Mouse (Mus musculus) induced T-regulatory cell, adult 2 months (primary cell): ENCODE measurements around the gene Rrnad1.
"Not testable (repeated sequence)": the region's sequence is repeated elsewhere in the genome, so short reads cannot be mapped to it uniquely, and the experiment has no call there.

Experiments
- DNase-seq: peaks from one replicate; pipeline ENCODE4 v3.0.0-alpha.2; 2012; ENCODE audit warnings: low read depth

Gene Rrnad1

DNA sequence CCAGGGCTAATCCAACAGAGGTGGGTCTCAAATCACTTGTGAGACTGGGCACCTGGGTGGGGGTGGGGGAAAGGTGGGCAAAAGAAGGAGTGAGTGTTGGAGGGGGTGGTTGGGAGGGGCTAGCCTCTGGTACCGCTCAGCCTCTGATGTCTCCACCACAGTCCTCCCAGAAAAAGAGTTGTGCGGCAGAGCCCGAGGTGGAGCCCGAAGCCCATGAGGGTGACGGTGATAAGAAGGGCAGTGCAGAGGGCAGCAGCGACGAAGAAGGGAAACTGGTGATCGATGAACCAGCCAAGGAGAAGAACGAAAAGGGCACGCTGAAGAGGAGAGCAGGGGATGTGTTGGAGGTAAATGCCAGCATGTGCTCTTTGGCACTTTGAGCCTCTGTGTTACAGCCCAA lies 16.6 kb downstream of the Rrnad1 start:
- no peak for DNase-seq

GRCm38 (mm10) chr3:87913491-87913890 lies 17.0 kb downstream of the Rrnad1 start:
- DNase-seq = no peak

DNA sequence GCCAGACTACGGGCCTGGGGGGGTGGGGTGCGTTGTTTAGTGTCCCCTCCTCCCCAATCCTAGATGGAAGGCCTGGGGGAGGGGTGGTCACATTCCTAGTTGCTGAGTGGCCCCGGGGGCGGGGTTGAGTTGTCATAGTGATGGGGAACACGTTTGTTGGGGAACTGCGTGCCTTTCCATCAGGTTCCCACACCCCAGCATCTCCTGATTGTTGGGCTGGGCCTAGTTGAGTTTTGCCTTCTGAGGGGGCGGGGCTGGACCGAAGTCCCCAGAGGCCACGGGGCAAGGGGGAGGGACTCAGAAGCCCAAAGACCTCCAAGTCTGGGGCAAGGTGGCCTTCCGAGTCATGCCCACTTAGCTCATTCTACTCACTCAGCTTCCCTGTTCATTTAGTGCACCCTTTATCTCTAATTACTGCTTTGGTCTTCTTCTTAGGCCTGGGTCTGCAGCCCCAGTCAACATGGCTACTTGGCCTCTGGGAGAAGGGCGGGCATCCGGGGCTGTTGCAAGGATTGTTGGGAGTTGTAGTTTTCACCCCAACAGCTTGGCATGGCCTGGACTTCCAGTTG lies 19.9 kb downstream of the Rrnad1 start:
- peak; percentile 55 for DNase-seq

DNA sequence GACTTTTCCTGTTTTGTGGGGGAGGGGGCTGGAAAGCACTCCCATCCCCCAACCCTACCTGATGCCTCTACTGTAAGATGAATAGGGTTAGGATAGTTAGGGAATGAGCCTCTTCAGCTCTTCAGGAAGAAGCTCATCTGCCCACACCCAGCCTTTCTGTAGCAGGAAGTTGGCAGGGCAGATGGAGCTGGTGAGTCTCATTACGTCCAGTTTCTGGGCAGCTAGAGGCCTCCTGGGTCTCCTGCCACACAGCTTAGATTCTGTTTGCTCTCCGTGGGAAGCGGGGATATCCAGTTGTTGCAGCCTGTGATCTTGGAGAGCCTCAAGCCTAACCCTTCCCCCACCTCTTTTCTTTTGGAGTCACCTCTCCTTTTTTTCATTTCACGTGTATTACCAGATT lies 20.6 kb downstream of the Rrnad1 start:
- peak; percentile 40 for DNase-seq

DNA sequence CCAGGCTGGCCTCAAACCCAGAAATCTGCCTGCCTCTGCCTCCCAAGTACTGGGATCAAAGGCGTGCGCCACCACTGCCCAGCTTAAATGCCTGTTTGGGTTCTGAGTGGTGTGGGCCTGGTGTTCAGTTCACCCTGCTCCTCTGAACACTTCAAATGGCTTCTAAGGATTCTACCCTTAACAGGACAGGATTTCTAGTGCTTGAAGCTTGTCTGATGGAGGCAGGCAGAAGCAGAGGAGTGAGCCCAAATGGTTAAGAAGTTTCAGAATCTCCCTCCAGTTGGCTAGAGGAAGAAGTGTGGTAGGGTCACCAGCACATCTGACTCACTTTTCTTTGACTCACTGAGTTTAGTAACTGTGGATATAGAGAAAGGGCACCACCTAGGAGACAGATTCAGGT lies 21.1 kb downstream of the Rrnad1 start:
- no peak for DNase-seq

GRCm38 (mm10) chr3:87907906-87908305 lies 22.6 kb downstream of the Rrnad1 start:
- no peak for DNase-seq

GRCm38 (mm10) chr3:87906981-87907857 lies 23.3 kb downstream of the Rrnad1 start:
- peak; percentile 54 for DNase-seq

GRCm38 (mm10) chr3:87906601-87906980 lies 23.9 kb downstream of the Rrnad1 start:
- no peak for DNase-seq

DNA sequence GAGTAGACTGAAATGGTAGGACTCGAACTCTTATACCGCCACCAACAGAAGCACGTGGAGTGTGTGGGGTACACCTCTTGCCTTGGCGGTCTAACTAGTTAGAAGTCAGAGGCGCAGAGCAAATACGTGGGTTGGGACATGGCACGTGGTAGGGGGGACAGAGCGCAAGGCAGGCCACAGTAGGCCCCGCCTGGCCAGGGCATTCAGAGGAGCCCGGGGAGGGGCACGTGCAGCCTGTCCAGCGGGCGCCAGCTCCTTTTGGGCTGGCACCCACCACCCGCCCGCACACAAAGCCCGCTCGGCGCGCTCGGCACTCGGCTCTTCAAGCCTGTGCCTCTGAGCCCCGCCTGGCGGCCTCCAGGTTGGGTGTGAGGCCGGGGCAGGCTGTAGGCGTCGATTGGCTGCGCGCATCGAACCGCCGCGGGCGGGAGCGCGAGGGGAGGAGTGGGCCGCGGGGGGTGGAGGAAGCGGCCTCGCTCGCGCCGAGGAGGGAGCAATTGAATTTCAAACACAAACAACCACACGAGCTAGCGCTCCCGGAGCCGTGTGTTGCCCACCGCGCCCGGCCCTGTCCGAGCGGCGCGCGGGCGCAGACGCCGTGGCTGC lies 24.5 kb downstream of the Rrnad1 start, which contains the start of gene Hdgf:
Gene Hdgf, plus strand, starts transcription at position 442 of the 606 bp plus-strand sequence.
- peak; percentile 96 for DNase-seq

DNA sequence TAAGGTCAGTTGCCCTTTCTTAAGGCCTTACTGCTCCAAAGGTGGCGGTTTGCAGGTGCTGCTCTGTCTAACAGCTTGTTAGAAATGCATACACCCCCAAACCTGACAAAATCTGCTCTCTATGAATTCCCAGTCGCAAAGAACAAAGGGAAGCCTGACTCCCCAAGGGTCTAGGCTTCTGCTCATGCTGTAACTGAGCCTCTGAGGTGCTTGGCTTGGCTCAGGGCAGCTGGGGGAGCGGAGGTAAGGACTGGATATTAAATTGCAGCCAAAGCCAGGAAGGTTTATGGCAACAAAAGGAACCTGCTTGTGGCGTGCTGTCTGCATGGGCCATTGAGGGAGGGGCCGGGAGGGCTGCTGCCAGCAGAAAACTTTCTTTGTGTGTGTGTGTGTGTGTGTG lies 26.7 kb downstream of the Rrnad1 start:
- no peak for DNase-seq

DNA sequence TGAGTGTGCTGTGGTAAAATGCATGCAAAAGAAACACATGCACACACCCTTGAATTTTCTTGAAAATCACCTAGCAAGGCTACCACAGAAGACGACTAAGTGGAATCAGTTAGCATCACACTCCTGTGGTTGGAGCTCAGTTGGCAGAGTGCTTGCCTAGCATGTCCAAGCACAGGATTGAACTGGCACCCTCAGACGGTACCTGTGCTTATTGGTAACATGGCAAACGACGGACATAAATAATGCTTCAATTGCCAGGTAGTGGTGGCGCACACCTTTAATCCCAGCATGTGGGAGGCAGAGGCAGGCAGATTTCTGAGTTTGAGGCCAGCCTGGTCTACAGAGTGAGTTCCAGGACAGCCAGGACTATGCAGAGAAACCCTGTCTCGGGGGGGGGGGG lies 28.6 kb downstream of the Rrnad1 start:
- DNase-seq = not testable (repeated sequence)

DNA sequence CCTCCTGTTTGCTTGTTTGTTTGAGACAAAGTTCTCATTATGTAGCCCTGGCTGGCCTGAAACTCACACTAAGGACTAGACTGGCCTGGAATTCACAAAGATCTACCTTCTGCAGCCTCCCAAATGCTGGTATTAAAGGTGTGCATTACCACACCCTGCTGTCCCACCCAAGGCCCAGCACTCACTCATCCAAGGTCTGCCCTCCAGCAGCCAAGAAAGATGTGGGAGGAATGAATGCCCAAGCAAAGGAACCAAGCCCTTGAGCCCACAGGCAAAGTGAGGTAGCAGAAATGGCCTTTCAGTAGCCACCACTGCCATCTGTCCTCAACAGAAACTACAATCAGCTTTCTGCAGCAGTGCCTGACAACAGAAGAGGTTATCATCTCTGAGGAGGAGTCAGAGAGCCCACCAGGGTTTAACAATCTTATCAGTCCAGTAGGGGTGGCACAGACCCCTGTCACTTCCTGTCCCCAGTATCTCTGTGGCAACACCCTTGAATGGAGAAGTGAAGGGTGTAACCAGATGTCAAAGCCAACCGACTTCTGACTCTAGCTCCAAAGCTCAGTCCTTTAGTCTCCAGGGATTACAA lies 29.4 kb downstream of the Rrnad1 start:
- no peak for DNase-seq

DNA sequence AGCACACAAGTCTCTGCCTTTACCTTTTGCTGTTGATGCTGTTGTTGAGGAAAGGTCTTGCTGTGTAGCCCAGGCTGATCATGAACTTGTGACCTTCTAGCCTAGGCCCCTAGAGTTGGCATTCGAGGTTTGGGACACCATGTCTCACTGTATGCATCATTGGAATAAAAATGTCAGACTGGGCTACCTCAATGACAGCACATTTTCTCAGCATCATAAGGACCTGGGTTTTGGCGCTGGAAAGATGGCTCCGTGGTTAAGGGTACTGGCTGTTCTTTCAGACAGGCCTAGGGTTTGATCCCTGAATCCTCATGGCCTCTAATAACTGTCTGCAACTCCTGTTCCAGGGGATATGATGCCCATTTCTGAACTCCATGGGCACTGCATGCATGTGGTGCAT lies 30.7 kb downstream of the Rrnad1 start:
- no peak for DNase-seq

DNA sequence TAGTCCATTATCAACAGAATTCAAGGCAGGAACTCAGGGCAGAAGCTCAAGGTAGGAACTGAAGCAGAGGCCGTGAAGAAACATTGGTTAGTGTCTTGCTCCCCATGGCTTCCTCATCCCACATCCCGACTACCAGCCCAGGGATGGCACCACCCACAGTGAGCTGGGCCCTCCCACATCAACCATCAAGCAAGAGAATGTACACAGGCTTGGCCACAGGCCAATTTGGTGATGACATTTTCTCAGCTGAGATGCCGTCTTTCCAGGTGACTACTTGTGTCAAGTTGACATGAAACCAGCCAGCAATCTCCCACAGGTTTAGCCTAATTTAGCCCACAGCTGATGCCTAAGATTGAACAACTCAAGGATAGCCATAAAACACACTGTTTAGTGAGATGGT lies 31.3 kb downstream of the Rrnad1 start:
- no peak for DNase-seq

DNA sequence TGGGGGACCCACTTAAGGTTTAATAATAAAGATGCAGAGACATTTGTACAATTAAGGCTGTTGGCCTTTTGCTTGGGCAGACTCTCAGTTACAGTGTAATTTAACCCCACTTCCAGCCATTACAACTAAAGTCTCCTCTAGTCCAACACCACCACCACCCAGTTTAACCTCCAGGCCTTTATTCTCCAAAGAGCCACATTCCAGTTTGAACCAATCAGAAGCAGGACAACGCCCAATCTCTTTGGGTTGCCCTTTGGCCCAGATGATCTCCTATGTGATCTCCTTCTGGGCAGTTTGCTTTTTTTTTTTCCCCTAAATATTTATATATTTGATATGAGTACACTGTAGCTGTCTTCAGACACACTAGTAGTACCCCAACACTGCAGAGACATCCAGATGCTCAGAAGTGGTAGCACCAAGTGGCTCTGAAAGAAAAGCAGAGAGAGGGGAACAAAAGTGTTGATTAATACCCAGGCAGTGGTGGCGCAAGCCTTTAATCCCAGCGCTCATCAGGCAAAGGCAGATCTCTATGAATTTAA lies 37.1 kb downstream of the Rrnad1 start:
- no peak for DNase-seq

GRCm38 (mm10) chr3:87891481-87891880 lies 39.0 kb downstream of the Rrnad1 start:
- no peak for DNase-seq

GRCm38 (mm10) chr3:87887400-87887799 lies 43.1 kb downstream of the Rrnad1 start:
- DNase-seq = not testable (repeated sequence)

DNA sequence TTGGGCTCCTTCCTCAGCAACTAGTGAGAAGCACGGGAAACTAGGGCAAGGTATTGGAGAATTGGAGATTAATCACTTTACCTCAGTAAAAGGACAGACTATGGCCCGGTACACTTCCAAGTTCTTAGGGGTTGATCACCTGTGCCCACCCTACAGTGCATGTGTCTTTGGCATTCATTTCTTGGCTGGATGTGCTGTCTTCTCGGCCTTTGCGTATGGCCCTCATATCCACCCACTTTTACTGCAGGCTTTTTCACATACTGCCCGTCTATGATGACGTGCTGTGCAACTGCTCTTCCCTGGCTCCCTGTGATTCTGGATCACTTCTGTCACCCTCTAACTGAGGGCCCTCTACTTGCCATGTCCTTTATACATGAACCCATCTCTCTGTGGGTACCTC lies 44.1 kb downstream of the Rrnad1 start:
- no peak for DNase-seq

GRCm38 (mm10) chr3:87886004-87886365 lies 44.5 kb downstream of the Rrnad1 start:
- no peak for DNase-seq

DNA sequence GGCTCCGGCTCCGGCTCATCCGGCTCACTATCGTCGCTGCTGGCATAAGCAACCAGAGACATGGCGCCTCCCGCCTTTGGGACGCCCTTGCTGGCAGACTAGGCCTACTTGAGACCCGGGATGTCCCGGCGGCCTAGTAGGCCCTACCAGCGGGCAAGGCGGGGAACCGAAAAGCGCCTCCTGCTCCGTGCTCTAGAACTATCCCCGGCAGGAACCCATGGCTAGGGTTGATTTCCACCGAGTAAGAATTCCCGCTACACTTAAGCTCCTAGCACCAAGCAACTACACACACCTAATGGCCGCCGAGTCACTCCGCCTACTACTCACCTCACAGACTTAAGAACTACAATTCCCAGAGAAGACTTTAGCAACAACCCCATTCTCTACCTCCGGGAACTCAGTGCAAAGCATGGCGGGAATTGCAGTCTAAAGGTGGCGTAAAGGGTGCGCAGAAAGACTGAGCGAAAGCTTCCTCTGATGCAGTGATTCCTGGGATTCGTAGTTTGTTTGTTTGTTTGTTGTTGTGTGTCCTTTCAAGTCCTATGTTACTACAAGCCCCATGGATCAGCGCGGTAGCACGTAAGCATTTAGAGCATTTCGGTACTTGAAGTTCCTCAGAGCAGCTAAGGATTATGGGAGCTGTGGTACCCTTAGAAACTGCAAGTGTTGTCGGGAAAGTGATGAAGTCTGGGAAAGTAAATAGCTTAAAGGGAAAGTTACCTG lies 45.1 kb downstream of the Rrnad1 start, which contains the start of gene Prcc:
Gene Prcc, minus strand, starts transcription at position 328 of the 723 bp plus-strand sequence.
- peak; percentile 98 for DNase-seq

DNA sequence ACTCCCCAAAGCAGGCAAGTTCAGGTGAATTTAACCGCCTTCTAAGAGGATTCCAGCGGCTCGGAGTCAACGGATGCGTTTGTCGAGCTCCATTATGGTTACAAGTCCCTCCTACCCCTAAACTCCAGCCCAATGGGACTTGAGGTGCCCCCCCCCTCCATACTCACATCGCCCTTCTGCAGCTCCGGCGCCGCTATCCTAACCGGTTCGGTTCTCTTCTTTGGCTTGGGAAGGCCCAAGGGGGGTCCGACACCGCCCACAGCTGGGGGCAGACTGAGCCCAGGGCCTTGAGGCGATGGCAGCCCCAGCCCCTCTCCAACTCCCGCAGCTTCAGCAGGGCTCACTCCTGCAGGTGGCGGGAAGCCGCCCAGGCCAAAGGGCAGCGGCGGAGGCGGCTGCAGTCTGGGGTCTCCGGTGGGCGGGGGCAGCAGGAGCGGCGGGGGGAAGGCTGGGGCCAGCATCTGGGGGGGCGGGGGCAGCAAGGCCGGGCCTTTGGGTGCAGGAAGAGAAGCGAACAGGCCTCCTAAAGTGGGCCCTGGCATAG lies 45.7 kb downstream of the Rrnad1 start:
- DNase-seq = peak; percentile 69

GRCm38 (mm10) chr3:87884291-87884690 lies 46.2 kb downstream of the Rrnad1 start:
- no peak for DNase-seq
